19 mouse cellular contexts compared by ENCODE assay signal in genomic region chr10:117698313-117699138, GRCm38 (mm10). TPM values are rescaled to one million over a fixed set of nuclear protein-coding genes. Genes with fewer than 3 reads are reported as not detected.
DNase-seq lines count a peak whose midpoint lies in the region; TF ChIP-seq lines count a peak whose summit lies in the region.
"Had no signal": no experiment of that assay in that cellular context is flagged by ENCODE, and none has a peak within 500 bp of the region (broad histone marks: within the 10 kb centered on the region; RNA-seq: fewer than 3 reads in every experiment).

No protein-coding gene starts in this region.

- H3K9ac ChIP-seq in ES-Bruce4 (ENCODE audit: low read depth, poor library complexity, severe bottlenecking), result no peak overlapping the region

- H3K36me3 ChIP-seq in ES-Bruce4 (ENCODE audit: control insufficient read depth, insufficient read depth, low read length, poor library complexity, severe bottlenecking), result peaks cover 94% of the 10 kb centered on the region

- peak overlapping the region; percentile 83 for H3K27ac ChIP-seq in ES-Bruce4 (ENCODE audit: insufficient read depth, low read length)

- TF ChIP-seq CTCF in ES-Bruce4 (IDR thresholded peaks at IDR 0.05; ENCODE audit: low read depth, low read length), result no peak

- no peaks in the 10 kb centered on the region for H3K9me3 ChIP-seq in ES-Bruce4 (replicated peaks; ENCODE audit: control insufficient read depth, insufficient read depth, low read length, poor library complexity, severe bottlenecking)
- H3K9me3 ChIP-seq: G1E had no signal

- peaks cover 2% of the 10 kb centered on the region for H3K4me1 ChIP-seq in ES-Bruce4 (ENCODE audit: control insufficient read depth, insufficient read depth, low read length)

- no peak for TF ChIP-seq EP300 in ES-Bruce4 (IDR thresholded peaks at IDR 0.05; ENCODE audit: insufficient read depth, low read depth, low read length)

- no peak overlapping the region for H3K4me3 ChIP-seq in ES-Bruce4 (ENCODE audit: low read depth, low read length)

- DNase-seq in adipocyte (ENCODE audit: low spot score), result peak; percentile 96
- no peak for DNase-seq in neural tube, embryonic 10.5 days (ENCODE audit: extremely low spot score, low spot score)
- DNase-seq in kidney, postnatal 10 days, result no peak
- DNase-seq: adrenal gland, adult 2 months; adrenal gland, adult 8-10 months; adrenal gland, postnatal 10 days; adrenal gland, postnatal 14 days; adrenal gland, postnatal 25 days; adrenal gland, postnatal 36 days; B cell, adult 2 months; cerebellum, adult 11 months; cerebellum, adult 11-12 months; cerebellum, adult 18-20 months; cerebellum, adult 2 months; cerebellum, adult 8-10 months had no signal

- H3K27me3 ChIP-seq in ES-Bruce4 (ENCODE audit: control insufficient read depth, insufficient read depth, low read length, poor library complexity, severe bottlenecking), result no peaks in the 10 kb centered on the region
- H3K27me3 ChIP-seq: CH12.LX, Patski had no signal

- TF ChIP-seq POLR2A in ES-Bruce4 (IDR thresholded peaks at IDR 0.05; ENCODE audit: insufficient read depth, low read length), result no peak

RNA-seq across cellular contexts. Expression of gene Mdm2, which starts 12.0 kb away (rescaled TPM):
- polyA plus RNA-seq in ES-Bruce4 (2011; ENCODE audit: insufficient read depth, insufficient read length, low read depth, missing spikeins), result 325 and 334 TPM in 2 replicates

RNA-seq across cellular contexts. Expression of gene Slc35e3, which starts 47.6 kb away (rescaled TPM):
- polyA plus RNA-seq in ES-Bruce4 (2011; ENCODE audit: insufficient read depth, insufficient read length, low read depth, missing spikeins), result 19.7 and 25.0 TPM in 2 replicates
